Mouse (Mus musculus) ovary, postnatal 36 days (tissue): ENCODE data around the gene Impg1.

ENCODE experiments used
- DNase-seq: peaks from one replicate; pipeline ENCODE4 v3.0.0; 2022; ENCODE audit warnings: low spot score, mixed read lengths

The Impg1 gene

DNA sequence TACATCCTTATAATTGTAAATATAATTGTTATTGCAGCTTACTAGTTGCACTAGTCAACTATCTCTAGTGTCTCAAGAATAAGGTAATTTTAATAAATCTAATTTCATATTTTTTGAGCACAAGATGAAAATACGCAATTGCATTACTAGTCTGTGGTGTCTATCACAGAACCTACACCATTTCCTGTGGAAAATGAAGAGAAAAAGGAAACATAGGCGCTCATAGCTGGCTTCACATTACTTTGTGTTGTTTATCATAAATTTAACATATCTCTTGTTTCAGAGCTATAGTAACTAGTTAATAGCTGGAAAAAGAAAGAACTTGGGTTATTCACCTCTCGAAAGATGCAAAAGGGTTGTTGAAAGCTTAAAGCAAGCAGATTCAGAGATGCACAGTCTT is 182.9 kb downstream of the Impg1 start:
- DNase-seq = no peak

GRCm38 (mm10) chr9:80280724-80281123 is 184.6 kb downstream of the Impg1 start:
- DNase-seq = no peak

GRCm38 (mm10) chr9:80277770-80278169 is 187.5 kb downstream of the Impg1 start:
- DNase-seq = no peak

- DNase-seq = no peak
Measured at GRCm38 (mm10) chr9:80277157-80277556, 188.1 kb downstream of the Impg1 start.

GRCm38 (mm10) chr9:80275772-80276134 is 189.5 kb downstream of the Impg1 start:
- no peak for DNase-seq

GRCm38 (mm10) chr9:80275053-80275771 is 190.1 kb downstream of the Impg1 start:
- no peak for DNase-seq

DNA sequence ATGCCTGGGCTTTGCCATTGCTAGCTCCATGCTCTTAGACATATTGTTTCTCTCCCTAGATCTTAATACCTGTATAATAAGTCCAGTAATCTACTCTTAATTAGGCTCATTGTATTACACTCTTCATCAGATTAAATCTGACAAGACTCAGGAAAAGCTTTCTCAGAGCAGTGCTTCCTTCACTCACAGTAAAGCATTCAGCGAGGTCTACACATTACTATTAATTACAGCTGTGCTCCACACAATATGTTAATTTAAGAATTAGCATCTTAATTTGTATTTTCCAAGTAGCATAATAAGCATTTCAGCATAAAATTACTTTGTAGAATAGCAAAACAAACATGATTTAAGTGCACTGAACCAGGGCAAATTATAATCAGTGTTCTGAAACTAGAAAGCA is 192.3 kb downstream of the Impg1 start:
- no peak for DNase-seq

DNA sequence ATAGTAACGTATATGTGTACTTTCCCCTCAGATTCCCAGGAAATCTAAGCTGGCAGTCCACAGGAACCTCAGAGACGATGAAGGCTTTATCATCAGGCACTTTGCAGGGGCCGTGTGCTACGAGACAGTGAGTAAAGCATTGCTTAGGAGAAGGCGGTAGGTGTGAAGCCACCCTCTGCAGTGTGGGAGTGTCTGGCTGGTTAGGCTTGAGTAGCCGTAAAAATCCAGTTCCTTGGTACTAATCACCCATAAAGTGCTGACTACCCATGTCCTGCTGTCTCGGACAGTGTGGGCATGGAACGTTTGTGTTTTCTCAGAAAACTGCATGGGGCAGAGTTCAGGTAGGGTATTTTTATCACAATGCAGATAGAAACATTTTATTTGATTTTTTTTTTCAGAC is 195.7 kb downstream of the Impg1 start:
- DNase-seq = no peak

DNA sequence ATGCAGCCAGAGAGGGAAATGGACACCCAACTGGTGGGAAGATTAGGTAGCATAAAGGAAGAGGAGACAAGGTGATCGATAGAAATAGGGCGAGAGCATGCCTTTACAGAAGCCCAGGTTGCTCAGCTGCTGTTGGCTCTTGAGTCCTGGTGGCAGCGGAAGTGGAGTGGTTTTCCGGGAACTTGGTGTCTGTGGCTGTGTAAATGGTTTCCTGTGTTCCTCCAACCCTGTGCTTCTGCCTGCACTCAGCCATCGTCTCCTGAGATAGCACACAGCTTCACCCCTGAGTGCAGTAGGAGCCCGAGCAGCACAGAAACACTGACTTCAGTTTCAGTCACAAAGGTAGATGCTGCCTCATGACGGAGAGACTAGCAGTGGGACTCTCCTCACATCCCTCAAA is 198.8 kb downstream of the Impg1 start:
- no peak for DNase-seq

DNA sequence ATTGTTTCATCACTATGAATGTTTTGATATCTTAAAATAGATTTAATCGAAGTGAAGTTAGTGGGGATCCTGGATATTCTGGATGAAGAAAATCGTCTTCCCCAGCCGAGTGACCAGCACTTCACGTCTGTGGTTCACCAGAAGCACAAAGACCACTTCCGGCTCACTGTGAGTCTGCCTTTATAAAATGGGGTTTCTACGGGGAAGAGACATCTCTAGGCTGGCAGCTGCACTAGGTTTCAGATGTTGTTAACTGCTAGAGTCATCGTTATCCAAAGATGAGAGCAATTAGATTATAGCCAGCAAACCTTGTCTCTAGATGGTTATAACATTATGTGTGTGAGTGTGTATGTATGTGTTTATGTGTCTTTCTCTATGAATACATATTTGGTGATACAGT is 199.2 kb downstream of the Impg1 start:
- no peak for DNase-seq
